Mouse (Mus musculus): Measurements from ENCODE around the gene Dcun1d1. TPM values are rescaled to one million over a fixed set of nuclear protein-coding genes. Genes with fewer than 3 reads are reported as not detected.

Dcun1d1 gene
- 10 to 100 TPM; 51.4 to 66.9 TPM for total RNA-seq (2023)

DNA sequence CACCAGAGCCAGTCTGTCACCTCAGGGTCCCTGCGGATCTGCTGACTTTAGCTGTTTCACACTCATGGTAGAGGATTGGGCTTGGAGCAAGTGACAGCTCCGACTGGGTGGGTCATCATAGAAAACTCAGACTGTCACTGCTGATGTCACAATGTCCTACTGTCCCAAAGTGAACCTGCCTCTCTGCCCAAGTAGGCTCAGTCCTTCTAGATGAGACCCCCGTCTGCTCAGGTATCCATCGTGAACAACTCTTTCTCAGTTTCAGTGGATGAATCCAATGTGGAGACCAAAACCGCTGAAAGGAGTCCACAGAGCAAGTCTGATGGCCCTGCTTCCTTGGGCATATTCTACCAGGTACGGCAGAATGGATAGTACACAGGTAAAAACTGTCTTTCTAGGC lies at the start of gene Dcun1d1:
TSS of gene Dcun1d1 (minus strand) at position 101 of the 400 bp plus-strand sequence.

Other genes starting within 250 kb of the Dcun1d1 start
- gene Atp11b, start 183.3 kb downstream of the Dcun1d1 start, total RNA-seq (2023) = 100 to 1,000 TPM; 225 to 257 TPM
- 10 to 100 TPM in 1 of 2 experiments, 1 to 10 TPM in 1; 6.2 to 12.0 TPM for gene Mccc1, start 63.2 kb upstream of the Dcun1d1 start, total RNA-seq (2023)
- gene Ccdc144b, start 116.1 kb upstream of the Dcun1d1 start, total RNA-seq (2023) = not detected
- 10 to 100 TPM; 16.2 to 18.8 TPM for gene Acad9, start 128.5 kb upstream of the Dcun1d1 start, total RNA-seq (2023)
- 1 to 10 TPM in 1 of 2 experiments, under 1 TPM in 1; 0.98 to 3.5 TPM for gene D3Ertd254e, start 213.6 kb upstream of the Dcun1d1 start, total RNA-seq (2023)

Measured in neutrophil, adult 59 days (primary cell).